Mouse (Mus musculus) myocyte (in vitro differentiated cells): ENCODE measurements around the gene Cbx1.

Experiments
- CEBPB ChIP-seq: IDR thresholded peaks from 2 replicates; pipeline ENCODE4 v1.6.1; 2011; ENCODE audit warnings: mild to moderate bottlenecking, moderate library complexity; ENCODE audit not compliant: poor library complexity, insufficient read depth, severe bottlenecking
- E2F4 ChIP-seq: IDR thresholded peaks from one replicate; pipeline ENCODE4 v1.6.1; 2011; ENCODE audit warnings: mild to moderate bottlenecking, control low read depth, moderate library complexity; ENCODE audit not compliant: insufficient read depth
- MAX ChIP-seq: IDR thresholded peaks from one replicate; pipeline ENCODE4 v1.6.1; 2011; ENCODE audit warnings: low read depth, mild to moderate bottlenecking, control low read depth
- MYOG ChIP-seq, 3 experiments: IDR thresholded peaks; one replicate each; pipeline ENCODE4 v1.6.1; 2011; ENCODE audit warnings: control low read depth in 2 of 3, low read depth in 2 of 3, mild to moderate bottlenecking in 2 of 3; ENCODE audit not compliant: insufficient read length in 2 of 3, control insufficient read depth in 1 of 3, insufficient read depth in 1 of 3
- POLR2A ChIP-seq: IDR thresholded peaks from one replicate; pipeline ENCODE4 v1.6.1; 2011; ENCODE audit warnings: low read depth, mild to moderate bottlenecking, control low read depth, moderate library complexity; ENCODE audit not compliant: insufficient read length
- REST ChIP-seq: IDR thresholded peaks from one replicate; pipeline ENCODE4 v1.6.1; 2011; ENCODE audit warnings: mild to moderate bottlenecking, control low read depth, moderate library complexity; ENCODE audit not compliant: insufficient read depth, insufficient read length
- TCF12 ChIP-seq: IDR thresholded peaks from one replicate; pipeline ENCODE4 v1.6.1; 2011; ENCODE audit warnings: mild to moderate bottlenecking, control low read depth; ENCODE audit not compliant: poor library complexity, insufficient read depth, severe bottlenecking
- USF1 ChIP-seq: IDR thresholded peaks from one replicate; pipeline ENCODE4 v1.6.1; 2011; ENCODE audit warnings: low read depth, mild to moderate bottlenecking, control low read depth, moderate library complexity

- TF ChIP-seq E2F4 (no peak), MAX (no peak), POLR2A (no peak), USF1 (no peak), CEBPB (no peak), REST (no peak), MYOG (IDR thresholded peaks at IDR 0.05; ENCODE audit: control insufficient read depth in 1 of 3, insufficient read depth in 1 of 3, insufficient read length in 2 of 3, low read depth in 2 of 3) (no peak), TCF12 (no peak)
Observed at GRCm38 (mm10) chr11:96790681-96791080, 1.8 kb downstream of the Cbx1 start.
